Mouse (Mus musculus) neural tube, embryonic 10.5 days (tissue): ENCODE results near the gene Kcnip1.

ENCODE experiments used
- DNase-seq: peaks from one replicate; pipeline ENCODE4 v3.0.0-alpha.2; 2017; ENCODE audit warnings: low spot score; ENCODE audit errors: extremely low spot score

The Kcnip1 gene

DNA sequence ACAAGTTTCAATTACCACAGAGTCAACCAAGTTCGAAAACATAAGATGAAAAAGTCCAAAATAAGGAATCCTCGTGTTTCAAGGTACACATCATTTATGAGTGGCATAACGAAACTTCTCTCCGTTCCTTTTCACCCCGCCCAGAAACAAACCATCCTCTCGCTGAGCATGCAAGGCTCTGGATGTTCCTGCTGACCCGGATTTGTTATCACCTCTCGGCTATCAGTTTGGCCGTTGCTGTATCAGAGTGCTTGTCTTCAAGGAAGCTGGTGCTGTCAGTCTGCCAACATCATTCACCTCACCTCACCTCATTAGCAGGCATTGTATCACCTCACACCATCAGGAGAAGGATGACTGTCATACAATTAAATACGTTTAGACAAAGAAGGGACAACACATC is 90.6 kb downstream of the Kcnip1 start:
- no peak for DNase-seq

DNA sequence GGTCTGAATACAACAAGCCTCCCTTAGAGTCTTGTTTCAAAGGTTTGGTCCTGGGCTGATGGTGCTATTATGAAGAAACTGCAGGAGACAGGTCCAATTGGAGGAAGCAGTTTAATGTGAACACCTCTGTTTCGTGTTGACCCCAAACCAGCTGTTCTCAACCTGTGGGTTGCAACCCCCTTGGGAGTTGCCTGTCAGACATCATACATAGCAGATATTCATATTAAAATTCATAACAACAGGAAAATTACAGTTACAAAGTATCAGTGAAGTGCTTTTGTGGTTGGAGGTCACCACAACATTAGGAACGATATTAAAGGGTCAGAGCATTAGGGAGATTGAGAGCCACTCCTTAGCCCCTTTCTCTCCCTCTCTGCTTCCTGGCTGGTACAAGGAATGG is 91.2 kb downstream of the Kcnip1 start:
- no peak for DNase-seq

DNA sequence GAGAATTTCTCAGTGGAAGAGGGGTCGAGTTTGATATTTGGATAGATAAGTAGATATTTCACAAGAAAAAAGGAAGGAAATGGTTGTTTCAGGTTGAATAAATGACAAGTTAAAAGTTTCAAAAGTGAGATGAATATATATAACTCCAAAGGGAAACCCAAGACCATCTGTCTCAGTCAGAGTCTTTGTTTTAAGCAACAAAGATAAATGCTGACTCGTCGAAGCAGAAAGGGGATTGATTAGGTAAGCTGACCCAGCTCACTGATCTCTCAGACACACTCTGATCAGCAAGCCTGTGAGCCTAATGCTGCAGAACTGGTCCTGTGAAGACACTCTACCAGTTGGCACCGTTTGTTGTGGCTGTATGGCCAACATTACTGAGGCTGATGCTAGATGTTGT is 101.9 kb downstream of the Kcnip1 start:
- DNase-seq, result no peak

DNA sequence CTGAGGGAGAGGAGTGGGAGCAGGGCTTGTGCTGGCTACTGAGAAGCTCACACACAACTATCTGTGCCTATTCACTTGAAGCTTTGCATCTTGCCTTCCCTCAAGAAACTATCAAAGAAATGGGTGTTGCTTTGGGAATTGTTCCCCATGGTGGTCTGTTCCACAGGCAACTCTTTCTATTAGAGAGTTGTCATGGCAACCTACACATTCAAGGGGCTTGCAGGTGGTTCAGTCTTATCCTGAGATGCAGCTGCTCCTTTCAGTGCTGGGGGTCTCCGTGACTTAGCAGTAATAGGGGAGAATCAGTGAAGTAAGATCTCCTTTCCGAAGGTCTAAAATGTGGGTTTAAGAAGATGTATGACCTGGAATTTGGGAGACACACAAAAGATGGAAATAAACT is 102.6 kb downstream of the Kcnip1 start:
- DNase-seq, result no peak

DNA sequence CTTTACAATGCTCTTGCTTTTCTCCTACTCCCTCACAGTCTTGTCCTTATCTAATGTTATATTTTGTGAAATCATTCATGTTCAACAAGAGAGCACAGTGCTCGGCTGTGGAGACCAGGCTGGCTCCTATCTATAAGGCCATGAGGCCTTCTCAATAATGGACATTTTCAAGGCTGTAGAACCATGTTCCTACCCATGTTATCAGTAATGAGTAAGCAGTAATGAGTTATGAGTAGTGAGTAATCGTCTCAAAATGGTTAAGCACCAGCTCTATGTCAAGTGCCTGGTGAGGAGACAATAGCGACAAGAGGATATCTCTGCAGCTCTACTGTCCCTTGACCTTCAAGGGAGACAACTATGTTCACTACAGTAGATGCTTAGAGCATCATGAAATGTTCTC is 105.3 kb downstream of the Kcnip1 start:
- no peak for DNase-seq

DNA sequence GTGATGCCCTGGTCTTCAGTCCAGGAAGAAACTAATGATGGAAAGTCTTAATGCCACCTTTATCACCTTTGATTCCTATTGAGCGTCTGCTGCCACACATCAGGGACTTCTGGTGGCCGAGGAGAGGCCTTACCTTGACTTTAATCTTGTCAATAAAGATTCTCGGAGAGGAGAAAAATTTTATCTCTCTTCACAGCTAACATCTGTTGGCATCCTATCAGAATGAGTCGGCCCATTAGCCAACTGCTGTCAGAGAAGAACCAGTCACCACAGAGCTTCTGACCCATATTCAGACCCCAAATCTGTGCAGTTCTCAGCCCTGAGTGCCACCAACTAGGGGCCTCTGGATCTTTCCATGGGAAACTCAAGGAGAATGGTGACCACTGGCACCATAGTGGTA is 107.0 kb downstream of the Kcnip1 start:
- no peak for DNase-seq

DNA sequence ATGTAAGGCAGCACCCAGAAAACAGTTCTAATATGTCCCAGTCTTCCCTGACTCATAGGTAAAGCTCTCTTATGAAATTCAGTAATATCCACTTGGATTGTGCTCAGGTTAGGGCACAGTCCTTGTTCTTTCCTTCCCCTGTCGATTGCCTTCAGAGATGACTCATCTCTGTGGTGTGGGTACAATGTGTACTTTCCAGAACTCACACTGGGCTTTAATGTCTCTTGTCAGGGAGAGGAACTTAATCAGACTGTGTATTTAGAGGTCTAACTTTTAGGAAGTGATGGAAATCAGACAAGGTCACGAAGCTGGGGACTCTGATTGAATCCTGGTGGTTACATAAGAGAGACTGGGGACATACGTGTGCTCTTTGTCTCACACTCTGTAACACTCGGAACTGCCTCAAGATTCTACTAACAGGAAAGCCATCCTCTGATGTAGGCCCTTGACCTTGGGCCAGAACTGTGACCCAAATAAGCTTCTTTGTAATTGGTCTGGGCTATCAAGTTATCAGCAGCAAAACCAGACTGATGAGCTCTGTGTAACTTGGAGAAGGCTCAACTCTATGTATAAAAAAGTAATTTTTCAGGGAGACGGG is 110.1 kb downstream of the Kcnip1 start:
- no peak for DNase-seq

DNA sequence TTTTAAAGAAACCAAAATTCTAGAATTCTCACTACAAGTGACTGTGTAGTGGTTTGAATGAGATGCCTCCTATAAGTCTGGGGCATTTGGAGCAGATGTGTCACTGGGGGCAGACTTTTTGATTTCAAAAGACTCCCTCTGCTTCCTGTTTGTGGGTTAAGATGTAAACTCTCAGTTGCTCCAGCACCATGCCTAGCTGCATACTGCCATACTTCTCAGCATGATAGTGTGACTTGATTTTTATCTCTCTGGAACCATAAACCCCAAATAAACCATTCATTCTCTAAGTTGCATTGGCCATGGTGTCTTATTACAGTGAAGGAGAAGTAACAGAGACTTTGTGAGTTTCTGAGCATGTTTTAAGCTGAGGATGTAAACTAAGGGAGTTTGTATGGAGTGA is 118.0 kb downstream of the Kcnip1 start:
- no peak for DNase-seq

DNA sequence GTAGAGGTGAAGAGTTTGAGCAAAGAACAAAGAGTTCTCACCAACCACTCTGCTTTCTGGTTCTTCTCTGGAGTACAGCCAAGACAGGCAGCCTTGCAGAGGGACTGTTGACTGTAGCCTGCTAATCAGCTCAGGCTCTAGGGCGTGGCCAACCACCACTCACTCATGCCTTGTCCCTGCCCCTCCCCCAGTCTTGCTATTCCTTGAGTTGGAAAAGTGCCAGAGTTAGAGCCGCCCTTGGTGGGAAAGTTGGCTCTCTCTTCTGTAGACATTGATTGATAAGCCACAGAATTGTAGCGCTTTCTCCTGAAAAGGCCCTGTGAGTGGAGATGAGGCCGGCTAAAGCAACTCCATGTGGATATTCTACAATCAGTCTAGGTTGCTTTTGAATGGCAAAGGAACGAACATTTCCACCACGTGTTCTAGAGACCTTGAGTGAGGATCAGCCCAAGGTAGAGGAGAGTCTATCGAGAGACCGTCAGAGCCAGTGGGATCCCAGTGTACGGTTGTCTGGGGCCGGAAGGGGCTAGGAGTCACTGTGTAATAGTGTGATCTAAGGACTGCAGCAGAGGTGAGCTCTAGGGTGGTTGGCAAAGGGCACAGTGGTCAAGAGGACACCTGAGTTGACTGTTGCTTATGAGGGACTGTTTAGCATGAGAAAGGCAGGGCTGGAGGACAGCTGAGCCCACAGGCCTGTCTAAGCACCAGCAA is 119.7 kb downstream of the Kcnip1 start:
- DNase-seq, result peak; percentile 21

DNA sequence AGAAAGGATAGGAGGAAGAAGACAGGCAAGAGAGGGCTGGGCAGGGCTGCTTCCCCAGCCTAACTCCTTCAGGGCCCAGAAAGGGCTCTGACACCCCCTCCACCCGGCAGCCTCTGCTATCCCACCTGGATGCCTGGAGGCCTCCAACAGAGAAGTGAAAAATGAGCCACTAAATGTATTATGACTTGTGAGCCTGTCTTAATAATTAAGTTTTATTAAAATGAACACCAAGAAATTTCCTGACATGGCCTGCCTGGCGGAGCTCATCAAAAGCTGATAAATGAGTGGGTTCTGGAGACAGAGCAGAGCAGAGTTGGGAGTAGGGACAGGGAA is 120.3 kb downstream of the Kcnip1 start:
- DNase-seq, result no peak

DNA sequence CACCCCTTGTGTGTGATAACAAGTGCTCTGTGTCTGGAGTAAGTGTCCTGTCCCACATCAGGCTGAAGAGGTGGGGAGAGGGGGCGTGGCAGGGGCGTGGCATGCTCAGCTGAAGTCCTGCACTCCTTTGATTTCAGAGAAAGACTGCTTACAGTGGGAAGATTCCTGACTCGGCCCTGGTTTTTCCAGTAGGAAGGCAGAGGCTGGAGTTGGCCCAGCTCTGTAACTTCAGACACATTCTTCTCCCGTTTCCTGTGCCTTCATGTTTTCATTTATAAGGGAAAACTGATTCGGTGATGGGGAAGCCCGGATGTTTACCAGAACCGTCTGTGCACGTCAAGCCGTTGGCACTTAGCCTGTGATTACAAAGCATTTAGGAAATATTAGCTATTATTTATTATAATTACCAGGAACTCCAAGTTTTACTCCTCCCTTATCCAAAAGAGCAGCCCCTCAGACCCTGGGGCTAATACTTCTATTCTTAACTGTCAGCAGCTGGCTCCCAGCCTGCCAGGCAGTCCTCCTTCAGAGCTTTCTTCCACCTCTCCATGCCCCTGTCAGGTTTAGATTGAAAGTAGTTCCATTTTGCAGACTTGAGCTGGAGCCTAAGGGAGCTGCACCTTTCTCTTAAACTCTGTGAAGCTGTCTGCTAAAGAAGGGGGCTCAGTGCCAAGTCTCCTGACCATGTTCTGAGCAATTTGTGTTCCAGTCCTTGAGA is 120.8 kb downstream of the Kcnip1 start:
- no peak for DNase-seq

DNA sequence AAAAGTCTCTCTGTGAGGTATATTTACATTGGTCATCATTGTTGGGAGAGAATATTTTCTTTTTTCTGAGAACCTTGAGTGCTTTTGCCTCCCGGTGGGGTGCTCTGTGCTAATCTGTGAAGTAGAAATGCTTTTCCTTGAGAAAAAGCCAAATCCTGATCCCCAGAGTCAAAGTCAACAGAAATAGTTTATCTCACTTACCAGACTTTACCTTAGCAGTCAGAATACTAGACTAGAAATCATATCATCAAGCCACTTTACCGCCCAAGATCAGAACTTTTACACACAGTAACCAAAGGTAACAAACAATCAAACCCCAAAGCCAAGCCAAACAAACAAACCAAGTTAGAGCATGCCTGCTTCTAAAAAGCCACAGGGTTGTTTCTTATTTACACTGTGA is 122.7 kb downstream of the Kcnip1 start:
- no peak for DNase-seq

DNA sequence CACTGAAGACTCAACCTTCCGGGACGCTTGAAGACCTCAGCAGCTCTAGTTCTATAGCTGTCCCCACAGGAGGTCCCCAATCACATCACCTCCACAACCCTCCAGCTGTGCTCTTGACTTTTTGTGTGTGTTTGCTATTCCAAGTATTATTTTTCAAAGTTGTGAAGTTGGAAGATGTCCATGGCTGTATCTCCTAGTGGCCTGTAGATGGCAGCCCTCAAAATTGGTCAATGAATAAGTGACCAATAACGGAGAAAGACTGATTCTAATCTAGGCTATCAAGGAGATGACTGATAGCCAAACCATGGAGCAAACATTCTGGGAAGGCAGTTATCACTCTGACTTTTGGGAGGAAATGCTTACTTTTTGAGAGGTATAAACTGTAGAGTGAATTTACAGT is 123.4 kb downstream of the Kcnip1 start:
- DNase-seq, result no peak

DNA sequence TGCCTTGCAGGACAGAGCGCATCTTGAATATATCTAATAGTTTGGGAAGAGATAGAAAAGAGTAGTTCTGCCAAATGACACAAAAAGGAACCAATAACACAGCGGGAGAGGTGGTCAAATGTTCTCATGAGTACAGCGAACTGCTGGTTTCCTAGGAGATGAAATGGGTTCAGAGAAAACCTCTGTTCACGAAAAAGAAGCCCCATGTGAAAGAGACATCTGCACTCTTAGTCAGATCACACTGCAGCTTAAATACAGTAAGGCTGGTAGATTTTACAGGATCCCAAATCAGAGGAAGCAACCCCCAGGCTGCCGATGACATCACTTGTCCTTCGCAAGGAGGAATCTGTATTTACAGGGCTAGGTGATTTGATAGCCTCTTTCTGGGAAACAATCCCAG is 126.2 kb downstream of the Kcnip1 start:
- DNase-seq, result no peak

DNA sequence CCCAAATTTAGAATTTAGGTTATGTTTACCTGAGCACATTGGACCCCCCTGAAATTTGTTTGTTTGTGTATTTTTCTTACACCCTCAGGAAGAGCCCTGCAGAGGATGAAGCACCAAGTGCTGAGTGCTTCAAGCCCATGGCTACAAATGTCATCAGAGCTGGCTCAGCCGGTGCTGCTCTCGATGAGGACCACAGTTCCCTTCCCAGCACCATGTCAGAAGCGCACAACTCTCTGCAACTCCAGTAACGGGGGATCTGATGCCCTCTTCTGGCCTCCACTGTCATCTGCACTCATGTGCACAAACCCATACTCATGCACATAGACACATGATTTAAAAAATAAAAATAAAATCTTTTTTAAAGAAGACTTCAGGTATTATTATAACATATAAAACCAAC is 128.7 kb downstream of the Kcnip1 start:
- no peak for DNase-seq

DNA sequence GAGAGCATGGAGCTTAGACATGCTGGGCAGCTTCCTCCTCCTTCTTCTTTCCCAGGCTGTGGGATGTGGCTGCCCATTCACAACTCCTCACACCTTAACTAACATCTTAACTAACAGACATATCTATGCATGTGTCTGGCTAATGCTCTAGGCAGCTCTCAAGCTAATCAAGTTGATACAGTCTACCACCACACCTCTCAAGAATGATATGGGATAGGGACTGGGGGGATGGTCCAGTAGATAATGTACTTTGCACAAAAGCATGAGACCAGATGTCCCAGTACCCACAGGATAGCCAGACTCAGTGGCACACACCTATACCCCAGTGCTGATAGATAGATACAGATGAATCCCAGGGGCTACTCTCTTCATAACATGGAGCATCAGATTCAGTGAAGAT is 131.1 kb downstream of the Kcnip1 start:
- no peak for DNase-seq

DNA sequence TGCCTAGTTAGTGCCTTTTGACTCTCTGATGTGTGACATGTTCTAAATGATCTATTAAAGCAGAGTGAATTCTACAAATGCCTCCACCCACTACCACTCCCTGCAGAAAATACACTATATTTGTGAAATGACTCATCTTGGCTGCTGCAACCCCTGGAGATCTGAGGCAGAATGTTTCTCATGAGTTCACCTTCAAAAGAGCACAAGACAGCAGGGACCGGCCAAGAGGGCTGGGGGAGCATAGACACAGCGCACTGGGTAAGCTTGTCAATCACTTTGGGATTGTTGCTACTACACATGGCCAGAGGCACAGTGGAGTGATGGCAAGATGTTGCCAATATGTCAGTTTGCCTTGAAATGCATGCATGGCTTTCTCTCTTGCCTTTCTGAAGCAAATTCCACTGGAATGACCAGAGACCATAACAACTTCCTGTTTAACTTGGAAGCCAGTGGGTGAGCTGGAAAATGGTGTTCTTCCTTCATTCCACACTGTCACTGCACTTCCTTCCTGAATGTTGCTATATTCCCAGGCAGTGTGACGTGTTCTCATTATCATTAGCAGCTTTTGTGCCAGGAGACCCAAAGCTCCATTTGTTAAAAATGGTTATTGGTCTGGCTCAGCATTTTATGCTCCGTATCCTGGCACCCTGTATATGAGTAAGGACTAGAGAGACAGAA is 131.9 kb downstream of the Kcnip1 start:
- no peak for DNase-seq

DNA sequence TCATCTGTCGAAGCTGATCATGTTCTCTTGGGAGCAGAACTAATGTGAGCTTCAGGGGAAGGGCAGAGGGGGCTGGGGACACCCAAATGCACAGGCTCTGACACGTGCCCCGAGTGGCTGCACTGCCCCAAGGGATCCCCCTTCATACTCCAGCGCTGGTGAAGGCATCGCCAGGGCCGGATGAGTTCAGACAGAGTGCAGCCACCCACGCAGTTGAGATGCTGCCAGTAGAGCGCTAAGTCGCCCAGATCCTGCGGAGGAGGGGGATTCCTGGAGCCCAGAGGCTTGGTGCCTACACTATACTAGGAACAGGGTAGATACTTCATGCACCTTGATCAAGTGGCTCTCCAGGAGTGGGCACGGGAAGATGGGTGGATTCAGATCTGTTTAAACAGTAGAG is 143.3 kb downstream of the Kcnip1 start:
- DNase-seq, result no peak

DNA sequence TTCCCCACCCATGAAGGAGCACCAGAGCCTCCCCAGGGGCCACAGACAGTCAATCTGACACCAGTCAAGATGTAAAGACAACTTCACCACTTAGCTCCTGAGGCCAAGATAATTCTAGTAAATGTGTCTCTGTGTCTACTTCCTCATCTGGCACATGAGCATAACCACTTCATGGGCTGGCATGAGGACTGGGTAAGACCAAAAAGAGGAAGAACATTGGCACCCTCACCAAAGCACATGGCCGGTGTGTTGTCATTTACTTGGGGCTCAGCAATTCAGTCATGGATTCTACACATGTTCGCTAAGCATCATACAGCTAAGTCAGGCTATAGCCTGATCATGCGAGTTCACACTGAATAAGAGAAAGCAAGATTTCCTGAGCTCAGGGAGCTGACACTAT is 144.3 kb downstream of the Kcnip1 start:
- DNase-seq, result no peak

DNA sequence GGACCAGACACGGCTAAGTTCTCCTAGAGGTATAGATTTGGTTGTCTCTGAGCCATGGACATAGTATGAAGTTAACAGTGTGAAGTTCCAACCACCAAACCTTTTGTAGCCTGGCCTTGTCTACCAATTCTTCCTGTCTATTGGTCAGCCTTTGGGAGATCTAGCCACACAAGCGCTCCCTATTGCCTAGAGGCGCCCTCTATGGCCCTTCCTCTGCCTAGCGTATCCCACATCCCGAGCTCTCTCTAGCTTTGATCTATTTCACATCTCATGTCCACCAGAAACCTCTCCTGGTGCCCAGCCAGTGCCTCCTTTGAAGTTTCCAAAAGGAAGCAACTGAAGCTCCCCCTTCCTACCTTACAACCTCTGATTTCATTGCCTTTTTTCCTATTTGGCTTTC is 147.0 kb downstream of the Kcnip1 start:
- DNase-seq, result no peak

DNA sequence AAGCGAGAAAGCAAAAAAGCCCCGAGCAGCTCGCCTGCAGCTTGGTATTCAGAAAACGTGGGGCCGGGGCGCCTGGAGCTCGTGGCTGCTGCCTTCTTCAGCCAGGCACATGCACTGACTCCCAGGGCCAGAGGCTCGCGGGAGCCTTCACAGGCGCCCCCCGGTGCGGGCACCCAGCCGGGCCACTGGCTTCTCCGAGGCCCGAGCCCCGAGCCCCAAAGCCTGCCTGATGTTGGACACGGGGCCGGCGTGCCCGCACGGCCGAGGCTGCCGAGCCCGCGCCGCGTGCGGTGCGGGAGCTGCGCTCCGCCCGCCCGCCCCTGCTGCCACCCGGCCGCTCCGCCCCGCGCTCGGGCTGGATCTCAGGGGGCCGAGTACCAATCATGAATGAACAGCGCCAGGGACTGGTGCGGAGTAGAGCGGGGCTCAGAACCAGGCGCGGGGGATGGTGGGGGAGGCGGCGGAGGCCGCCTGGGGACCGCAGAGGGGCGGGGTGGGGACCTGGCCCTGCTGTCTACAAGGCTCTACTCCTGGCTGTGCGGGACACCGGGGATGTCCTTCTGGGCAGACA is 149.6 kb downstream of the Kcnip1 start:
- DNase-seq, result peak; percentile 64

DNA sequence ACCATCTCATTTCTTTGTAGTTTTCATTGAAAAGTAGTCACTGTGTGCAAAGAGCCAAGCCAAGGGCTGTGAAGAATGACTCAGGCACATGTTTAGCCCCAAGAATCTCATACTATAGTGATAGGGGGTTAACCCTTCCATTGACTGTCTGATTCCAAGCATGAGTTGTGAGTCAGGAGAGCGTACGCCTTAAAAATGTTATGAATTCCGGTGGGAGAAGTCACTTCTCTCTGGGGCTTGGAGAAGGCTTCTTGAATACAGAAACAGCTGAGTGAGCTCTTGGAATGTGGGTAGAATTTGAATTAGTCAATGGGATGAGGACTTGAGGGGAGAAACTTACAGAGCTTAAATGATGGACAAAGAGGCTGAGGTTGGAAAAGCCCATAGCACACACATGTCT is 153.9 kb downstream of the Kcnip1 start:
- no peak for DNase-seq
